Mouse (Mus musculus) urinary bladder, postnatal 10 days (tissue): Measurements from ENCODE around the gene Ogfrl1.

Experiments
- DNase-seq: peaks from one replicate; pipeline ENCODE4 v3.0.0; 2022; ENCODE audit warnings: low spot score

Gene Ogfrl1

GRCm38 (mm10) chr1:23351756-23352155 lies 45.8 kb downstream of the Ogfrl1 start:
- DNase-seq = no peak

GRCm38 (mm10) chr1:23345633-23346032 lies 51.9 kb downstream of the Ogfrl1 start:
- no peak for DNase-seq

- DNase-seq = no peak
These were observed 54.7 kb downstream of the Ogfrl1 start for GRCm38 (mm10) chr1:23342864-23343263.

GRCm38 (mm10) chr1:23342224-23342623 lies 55.3 kb downstream of the Ogfrl1 start:
- DNase-seq = no peak

GRCm38 (mm10) chr1:23335726-23336363 lies 61.7 kb downstream of the Ogfrl1 start:
- no peak for DNase-seq

- no peak for DNase-seq
These were observed 62.5 kb downstream of the Ogfrl1 start for GRCm38 (mm10) chr1:23335050-23335449.

GRCm38 (mm10) chr1:23332192-23332591 lies 65.4 kb downstream of the Ogfrl1 start:
- no peak for DNase-seq

- DNase-seq = no peak
These were observed 72.4 kb downstream of the Ogfrl1 start for GRCm38 (mm10) chr1:23325160-23325559.

- DNase-seq = no peak
These were observed 73.3 kb downstream of the Ogfrl1 start for GRCm38 (mm10) chr1:23324226-23324625.

GRCm38 (mm10) chr1:23323286-23323685 lies 74.3 kb downstream of the Ogfrl1 start:
- no peak for DNase-seq

GRCm38 (mm10) chr1:23322208-23322607 lies 75.4 kb downstream of the Ogfrl1 start:
- DNase-seq = no peak

GRCm38 (mm10) chr1:23321331-23321851 lies 76.2 kb downstream of the Ogfrl1 start:
- DNase-seq = no peak

- no peak for DNase-seq
These were observed 76.9 kb downstream of the Ogfrl1 start for GRCm38 (mm10) chr1:23320591-23321195.
